Mouse (Mus musculus) brain, embryonic 18.5 days (tissue): ENCODE results near the gene Ddo.

ENCODE experiments used
- DNase-seq: peaks from one replicate; pipeline ENCODE4 v3.0.0-alpha.2; 2012; ENCODE audit warnings: low read depth, low spot score

Gene Ddo

GRCm38 (mm10) chr10:40665270-40665669 is 35.5 kb downstream of the Ddo start:
- DNase-seq = no peak

GRCm38 (mm10) chr10:40666943-40667342 is 37.1 kb downstream of the Ddo start:
- DNase-seq = no peak

GRCm38 (mm10) chr10:40668640-40669039 is 38.8 kb downstream of the Ddo start:
- DNase-seq = no peak

- no peak for DNase-seq
These were observed 42.9 kb downstream of the Ddo start for GRCm38 (mm10) chr10:40672587-40673296.

- no peak for DNase-seq
These were observed 43.5 kb downstream of the Ddo start for GRCm38 (mm10) chr10:40673297-40673665.

GRCm38 (mm10) chr10:40674151-40674550 is 44.3 kb downstream of the Ddo start:
- DNase-seq = no peak

- DNase-seq = no peak
These were observed 46.1 kb downstream of the Ddo start for GRCm38 (mm10) chr10:40675921-40676320.

- no peak for DNase-seq
These were observed 48.7 kb downstream of the Ddo start for GRCm38 (mm10) chr10:40678477-40678876.

- DNase-seq = no peak
These were observed 52.7 kb downstream of the Ddo start for GRCm38 (mm10) chr10:40682470-40682869.

- DNase-seq = no peak
These were observed 53.5 kb downstream of the Ddo start, which contains the start of gene Mettl24 for GRCm38 (mm10) chr10:40683092-40683867. TSS of gene Mettl24 (plus strand) at chr10:40683282.

GRCm38 (mm10) chr10:40683868-40684253 is 54.0 kb downstream of the Ddo start:
- DNase-seq = no peak

- DNase-seq = no peak
These were observed 54.5 kb downstream of the Ddo start for GRCm38 (mm10) chr10:40684326-40684725.

GRCm38 (mm10) chr10:40685641-40686040 is 55.8 kb downstream of the Ddo start:
- DNase-seq = no peak

- DNase-seq = no peak
These were observed 57.2 kb downstream of the Ddo start for GRCm38 (mm10) chr10:40686976-40687375.

- no peak for DNase-seq
These were observed 57.6 kb downstream of the Ddo start for GRCm38 (mm10) chr10:40687407-40687806.

GRCm38 (mm10) chr10:40688266-40688665 is 58.5 kb downstream of the Ddo start:
- DNase-seq = no peak

- DNase-seq = no peak
These were observed 59.1 kb downstream of the Ddo start for GRCm38 (mm10) chr10:40688873-40689272.

GRCm38 (mm10) chr10:40698652-40699051 is 68.8 kb downstream of the Ddo start:
- DNase-seq = no peak

GRCm38 (mm10) chr10:40711127-40711526 is 81.3 kb downstream of the Ddo start:
- DNase-seq = no peak

GRCm38 (mm10) chr10:40713018-40713608 is 83.3 kb downstream of the Ddo start:
- DNase-seq = no peak

GRCm38 (mm10) chr10:40713829-40714228 is 84.0 kb downstream of the Ddo start:
- no peak for DNase-seq

GRCm38 (mm10) chr10:40715151-40715550 is 85.3 kb downstream of the Ddo start:
- DNase-seq = no peak

- no peak for DNase-seq
These were observed 86.5 kb downstream of the Ddo start for GRCm38 (mm10) chr10:40716296-40716695.
